Mouse (Mus musculus) Patski (cell line): ENCODE measurements at regions not wholly inside any gene's neighbourhood (a gene's known extent, or its start where the extent isn't known, plus 50 kb on each side); places are given as distances from the start of the nearest gene placed in this dataset.

Experiments used
- ATAC-seq: fragments of 100-300 bp; one replicate; pipeline ENCODE4 v1.8.0; 2021
- CTCF ChIA-PET: fragments of 350-600 bp; sonication (Branson Sonifier 250); formaldehyde crosslinking; loops from one replicate; lab custom pipeline; 2022; ENCODE audit warnings: inconsistent platforms; lab: Charles Lee
- POLR2A ChIA-PET: fragments of 350-600 bp; sonication (Branson Sonifier 250); formaldehyde crosslinking; loops from one replicate; lab custom pipeline; 2022; ENCODE audit warnings: antibody characterized with exemption, inconsistent platforms; lab: Charles Lee
- DNase-seq: peaks from one replicate; pipeline ENCODE4 v3.0.0-alpha.2; 2011; ENCODE audit warnings: low read depth, low spot score
- H3K27me3 ChIP-seq: fragments of 371-371 bp; one replicate; pipeline ENCODE4 v1.5.1; 2021
- CTCF ChIP-seq: fragments of 100-300 bp; IDR thresholded peaks from one replicate; pipeline ENCODE4 v1.5.1; 2021
- in situ Hi-C: fragments of 300-500 bp; cut with MboI; formaldehyde crosslinking; loops from 3 replicates; pipeline ENCODE4 v1.11.1; 2018; ENCODE audit warnings: low pct_unique_long_range_greater_than_20kb, mixed read lengths

- no peaks in the 10 kb centered on the region for H3K27me3 ChIP-seq
- in situ Hi-C loops = no loop called here
Observed at GRCm38 (mm10) chr14:91354201-91354600, 2536.3 kb downstream of the Pcdh9 start.

GRCm38 (mm10) chr14:91326683-91327098 lies 2563.8 kb downstream of the Pcdh9 start:
- no peak for ATAC-seq
- no peak for TF ChIP-seq CTCF
- in situ Hi-C loops = no loop called here
- ChIA-PET CTCF (no interaction called here), POLR2A (interaction anchor here (0.6 kb wide), 1 partner anchor 168 kb away, joined by 3 read pairs; no protein-coding TSS in a partner anchor)
- DNase-seq = no peak
- H3K27me3 ChIP-seq = no peaks in the 10 kb centered on the region

More at GRCm38 (mm10) chr14:91354201-91354600, 2536.3 kb downstream of the Pcdh9 start:
- ChIA-PET CTCF (no interaction called here), POLR2A (no interaction called here)
- ATAC-seq = no peak
- DNase-seq = no peak
- TF ChIP-seq CTCF = no peak
